Mouse (Mus musculus) erythroblast, embryonic 14.5 days (primary cell): ENCODE measurements around the gene Trim63.

ENCODE experiments used
- GATA1 ChIP-seq: IDR thresholded peaks from 2 replicates; pipeline ENCODE4 v1.6.1; 2012; ENCODE audit warnings: low read length, inconsistent platforms, mixed read lengths
- TAL1 ChIP-seq: IDR thresholded peaks from 3 replicates; pipeline ENCODE4 v1.6.1; 2012; ENCODE audit warnings: low read length, inconsistent platforms, mixed read lengths

GRCm38 (mm10) chr4:134314081-134314655 is 752 bp upstream of the Trim63 start:
- TF ChIP-seq TAL1 (no peak), GATA1 (no peak)
